Mouse (Mus musculus) C2C12 (cell line): ENCODE measurements at regions not wholly inside any gene's neighbourhood (a gene's known extent, or its start where the extent isn't known, plus 50 kb on each side); places are given as distances from the start of the nearest gene placed in this dataset.

ENCODE experiments used
- H3K27me3 ChIP-seq: one replicate; pipeline ENCODE4 v1.6.1; 2011; ENCODE audit not compliant: control insufficient read depth, insufficient read depth, insufficient read length
- H3K36me3 ChIP-seq: one replicate; pipeline ENCODE4 v1.6.1; 2011; ENCODE audit not compliant: control insufficient read depth, insufficient read depth
- H3K4me3 ChIP-seq: one replicate; pipeline ENCODE4 v1.5.1; 2011; ENCODE audit warnings: mild to moderate bottlenecking, control low read depth; ENCODE audit not compliant: poor library complexity, insufficient read depth, severe bottlenecking
- H3K79me2 ChIP-seq: one replicate; pipeline ENCODE4 v1.6.1; 2011; ENCODE audit not compliant: control insufficient read depth, insufficient read depth
- H3K79me3 ChIP-seq: one replicate; pipeline ENCODE4 v1.6.1; 2011; ENCODE audit warnings: low read depth, control low read depth
- H3ac ChIP-seq: one replicate; pipeline ENCODE3; 2011; ENCODE audit warnings: low read depth; ENCODE audit not compliant: control insufficient read depth, insufficient read length
- CEBPB ChIP-seq: IDR thresholded peaks from one replicate; pipeline ENCODE4 v1.6.1; 2011; ENCODE audit warnings: low read depth, mild to moderate bottlenecking, control low read depth, moderate library complexity
- CTCF ChIP-seq: IDR thresholded peaks from one replicate; pipeline ENCODE4 v1.5.1; 2011; ENCODE audit not compliant: control insufficient read depth, insufficient read depth, insufficient read length
- FOSL1 ChIP-seq: IDR thresholded peaks from one replicate; pipeline ENCODE4 v1.8.0; 2011; ENCODE audit warnings: mild to moderate bottlenecking, low read length; ENCODE audit not compliant: poor library complexity, insufficient read depth, severe bottlenecking
- MAX ChIP-seq: IDR thresholded peaks from one replicate; pipeline ENCODE4 v1.6.1; 2011; ENCODE audit warnings: mild to moderate bottlenecking, control low read depth
- MYOD1 ChIP-seq: IDR thresholded peaks from one replicate; pipeline ENCODE4 v1.6.1; 2011; ENCODE audit warnings: low read depth; ENCODE audit not compliant: control insufficient read depth, insufficient read length
- MYOG ChIP-seq: IDR thresholded peaks from one replicate; pipeline ENCODE4 v1.6.1; 2011; ENCODE audit not compliant: control insufficient read depth, insufficient read length; ENCODE audit errors: extremely low read depth
- USF1 ChIP-seq: IDR thresholded peaks from one replicate; pipeline ENCODE4 v1.6.1; 2011; ENCODE audit warnings: low read depth, mild to moderate bottlenecking, control low read depth, moderate library complexity

GRCm38 (mm10) chr14:109583084-109583483 is 669.1 kb upstream of the Slitrk1 start:
- no peaks in the 10 kb centered on the region for H3K27me3 ChIP-seq
- H3K36me3 ChIP-seq = no peaks in the 10 kb centered on the region
- no peak overlapping the region for H3ac ChIP-seq
- TF ChIP-seq MYOG (no peak), CEBPB (peak; percentile 81)
- H3K4me3 ChIP-seq = no peak overlapping the region
- no peaks in the 10 kb centered on the region for H3K79me3 ChIP-seq
- H3K79me2 ChIP-seq = no peaks in the 10 kb centered on the region

GRCm38 (mm10) chr14:109579672-109580071 is 665.7 kb upstream of the Slitrk1 start:
- H3K4me3 ChIP-seq = no peak overlapping the region
- no peak overlapping the region for H3ac ChIP-seq
- H3K36me3 ChIP-seq = no peaks in the 10 kb centered on the region
- TF ChIP-seq MYOG = no peak
- no peak for TF ChIP-seq FOSL1
- no peak for TF ChIP-seq CTCF
- no peaks in the 10 kb centered on the region for H3K79me2 ChIP-seq
- H3K27me3 ChIP-seq = no peaks in the 10 kb centered on the region
- H3K79me3 ChIP-seq = no peaks in the 10 kb centered on the region

GRCm38 (mm10) chr14:109550603-109551002 is 636.6 kb upstream of the Slitrk1 start:
- no peak overlapping the region for H3K4me3 ChIP-seq
- no peaks in the 10 kb centered on the region for H3K79me3 ChIP-seq
- H3K79me2 ChIP-seq = no peaks in the 10 kb centered on the region
- TF ChIP-seq MYOD1 (no peak), CEBPB (no peak), CTCF (no peak), MAX (no peak)
- no peaks in the 10 kb centered on the region for H3K27me3 ChIP-seq
- H3ac ChIP-seq = no peak overlapping the region
- H3K36me3 ChIP-seq = no peaks in the 10 kb centered on the region

GRCm38 (mm10) chr14:109514920-109515319 is 601.0 kb upstream of the Slitrk1 start:
- Histone ChIP-seq H3K79me2 (no peaks in the 10 kb centered on the region), H3K79me3 (no peaks in the 10 kb centered on the region), H3K4me3 (no peak overlapping the region), H3ac (no peak overlapping the region), H3K36me3 (no peaks in the 10 kb centered on the region), H3K27me3 (no peaks in the 10 kb centered on the region)
- no peak for TF ChIP-seq USF1
- TF ChIP-seq MAX = no peak
- TF ChIP-seq CEBPB = no peak
- TF ChIP-seq MYOD1 = no peak
- TF ChIP-seq FOSL1 = no peak
- TF ChIP-seq MYOG = no peak
- TF ChIP-seq CTCF = no peak
